Mouse (Mus musculus) CD4-positive, CD25-positive, alpha-beta regulatory T cell, adult 4 months (primary cell): ENCODE measurements around the gene Cct4. TPM values are rescaled to one million over a fixed set of nuclear protein-coding genes. Genes with fewer than 3 reads are reported as not detected.

Source experiments
- ATAC-seq: one replicate; pipeline ENCODE4 v1.8.0; 2017
- polyA plus RNA-seq, 2 experiments: library from polyadenylated mRNA; unstranded; fragments of 100-300 nt; shearing (Covaris generic); gene quantifications; one replicate each; pipeline ENCODE4 v1.2.1; 2017

The Cct4 gene
- polyA plus RNA-seq = 100 to 1,000 TPM; 181 to 233 TPM

DNA sequence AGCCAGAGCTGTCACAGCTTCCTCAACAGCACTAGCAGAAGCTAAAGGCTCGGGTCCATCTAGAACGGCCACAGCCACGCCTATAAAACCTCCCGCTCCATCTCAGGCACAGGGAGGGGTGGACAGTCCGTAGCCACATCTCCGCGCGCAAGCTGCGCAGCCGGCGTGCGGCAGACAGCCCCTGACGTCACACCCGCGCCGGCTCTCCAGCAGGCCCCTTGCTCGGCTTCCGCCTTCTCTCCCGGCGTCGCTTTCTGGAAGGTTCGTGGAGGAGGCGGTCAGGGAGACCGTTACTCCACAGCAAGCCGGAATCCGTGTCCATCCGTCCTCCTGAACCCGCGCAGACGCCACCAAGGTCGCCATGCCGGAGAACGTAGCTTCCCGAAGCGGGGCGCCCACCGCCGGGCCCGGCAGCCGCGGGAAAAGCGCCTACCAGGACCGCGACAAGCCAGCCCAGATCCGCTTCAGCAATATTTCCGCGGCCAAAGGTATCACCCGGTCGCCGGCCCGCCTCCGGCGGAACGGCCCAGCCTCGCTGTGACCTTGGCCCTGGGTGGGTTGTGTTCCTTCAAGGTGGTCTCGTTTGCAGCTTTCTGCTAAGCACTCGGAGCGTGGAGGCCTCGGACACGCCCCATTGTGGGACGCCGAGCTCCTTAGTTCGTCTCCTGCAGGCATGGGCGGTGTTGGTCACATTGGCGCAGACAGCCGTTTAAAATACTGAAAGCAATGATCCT, at the start of gene Cct4:
TSS of gene Cct4 (plus strand) at position 127 of the 734 bp plus-strand sequence.
- ATAC-seq = peak; percentile 82

DNA sequence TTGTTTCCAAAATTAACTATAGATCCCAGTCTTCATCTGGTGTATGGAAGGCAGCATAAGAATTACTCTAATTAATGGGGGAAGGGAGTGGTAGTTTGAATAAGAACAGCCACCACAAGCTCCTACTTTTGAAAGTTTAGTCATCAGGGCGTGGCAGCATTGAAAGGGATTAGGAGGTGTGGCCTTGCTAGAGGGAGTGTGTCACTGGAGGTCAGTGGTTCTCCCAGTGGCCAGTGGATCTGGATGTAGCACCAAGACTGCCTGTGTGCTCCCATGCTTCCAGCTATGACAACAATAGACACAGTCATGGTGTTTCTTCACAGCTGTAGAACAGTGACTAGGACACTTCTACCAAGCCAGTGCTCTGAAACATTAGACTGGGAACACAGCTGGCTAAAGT, 41.2 kb upstream of the Cct4 start:
- no peak for ATAC-seq

GRCm38 (mm10) chr11:22950131-22950530, 40.2 kb upstream of the Cct4 start:
- no peak for ATAC-seq

GRCm38 (mm10) chr11:22952668-22953067, 37.7 kb upstream of the Cct4 start:
- no peak for ATAC-seq

DNA sequence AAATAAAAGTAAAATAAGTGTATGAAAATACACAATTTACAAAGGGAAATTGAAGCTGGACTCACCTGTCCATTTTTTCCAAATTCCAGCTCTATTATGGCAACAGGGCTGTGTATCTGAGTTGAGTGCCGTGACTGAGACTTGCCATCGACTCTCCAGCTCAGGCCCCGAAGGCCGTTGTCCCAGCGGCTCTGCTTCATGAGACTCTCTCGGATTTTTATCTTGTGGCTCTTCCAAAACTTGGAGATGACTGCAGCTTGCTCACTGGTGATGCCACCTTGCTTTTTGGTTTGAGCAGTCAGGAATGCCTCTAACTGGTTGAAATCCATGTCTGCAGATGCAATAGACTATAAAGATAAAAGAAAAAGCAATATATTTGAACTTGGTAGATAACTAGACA, 34.0 kb upstream of the Cct4 start:
- ATAC-seq = no peak

DNA sequence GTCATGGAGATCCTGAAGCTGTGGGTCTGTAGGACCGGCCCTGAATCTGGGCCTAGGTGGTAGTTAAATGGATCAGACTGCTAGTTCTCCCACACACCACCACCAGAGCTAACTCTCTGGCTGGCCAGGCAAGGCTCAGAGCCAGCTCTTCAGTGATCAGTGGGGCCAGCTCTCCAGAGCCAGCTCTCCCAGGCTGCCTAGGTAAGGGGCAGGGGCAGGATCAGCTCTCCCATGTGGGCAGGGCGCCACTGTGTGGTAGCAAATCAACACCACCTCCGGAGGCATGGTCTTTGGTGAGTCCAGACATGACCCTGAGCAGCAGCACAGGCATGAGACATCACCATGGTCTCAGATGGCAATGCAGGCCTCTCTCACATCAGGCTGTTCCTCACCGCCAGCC, 33.5 kb upstream of the Cct4 start:
- ATAC-seq = peak; percentile 81

GRCm38 (mm10) chr11:22957791-22958374, 32.4 kb upstream of the Cct4 start:
- no peak for ATAC-seq

DNA sequence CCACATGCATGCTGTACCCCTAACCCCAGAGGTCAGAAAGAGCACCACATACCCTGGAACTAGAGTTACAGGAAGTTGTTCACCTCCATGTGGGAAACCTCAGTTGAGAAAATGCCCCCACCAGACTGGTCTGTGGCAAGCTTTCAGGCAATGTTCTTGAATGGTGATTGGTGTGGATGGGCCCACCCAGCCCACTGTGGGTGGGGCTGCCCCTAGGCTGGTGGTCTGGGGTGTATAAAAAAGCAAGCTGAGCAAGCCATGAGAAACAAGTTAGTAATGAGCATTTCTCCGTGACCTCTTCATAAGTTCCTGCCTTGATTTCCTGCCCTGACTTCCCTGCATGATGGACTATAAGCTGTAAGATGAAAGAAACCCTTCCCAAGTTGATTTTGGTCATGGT, 28.2 kb upstream of the Cct4 start:
- ATAC-seq = no peak

GRCm38 (mm10) chr11:22964401-22964800, 25.9 kb upstream of the Cct4 start:
- ATAC-seq = no peak

GRCm38 (mm10) chr11:22965503-22965902, 24.8 kb upstream of the Cct4 start:
- ATAC-seq = peak; percentile 46

DNA sequence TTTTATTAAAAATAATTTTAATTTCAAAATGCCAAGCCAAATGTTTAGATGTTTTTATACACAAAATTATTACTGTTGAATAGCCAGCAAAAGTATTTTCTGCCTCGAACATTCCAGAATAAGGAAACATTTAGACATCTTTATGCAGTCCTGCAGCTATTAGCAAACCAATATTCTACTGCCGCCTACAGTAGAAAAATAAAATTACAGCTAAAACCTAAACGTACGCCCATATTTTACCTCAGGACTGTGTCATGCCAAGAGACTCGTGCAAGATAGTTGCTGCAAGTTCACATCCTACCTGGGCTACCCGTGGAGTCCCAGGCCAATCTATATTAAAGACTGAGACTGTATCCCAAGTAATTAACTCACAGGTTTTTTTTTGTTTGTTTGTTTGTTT, 20.8 kb upstream of the Cct4 start:
- peak; percentile 31 for ATAC-seq

GRCm38 (mm10) chr11:22970546-22970945, 19.8 kb upstream of the Cct4 start:
- no peak for ATAC-seq

DNA sequence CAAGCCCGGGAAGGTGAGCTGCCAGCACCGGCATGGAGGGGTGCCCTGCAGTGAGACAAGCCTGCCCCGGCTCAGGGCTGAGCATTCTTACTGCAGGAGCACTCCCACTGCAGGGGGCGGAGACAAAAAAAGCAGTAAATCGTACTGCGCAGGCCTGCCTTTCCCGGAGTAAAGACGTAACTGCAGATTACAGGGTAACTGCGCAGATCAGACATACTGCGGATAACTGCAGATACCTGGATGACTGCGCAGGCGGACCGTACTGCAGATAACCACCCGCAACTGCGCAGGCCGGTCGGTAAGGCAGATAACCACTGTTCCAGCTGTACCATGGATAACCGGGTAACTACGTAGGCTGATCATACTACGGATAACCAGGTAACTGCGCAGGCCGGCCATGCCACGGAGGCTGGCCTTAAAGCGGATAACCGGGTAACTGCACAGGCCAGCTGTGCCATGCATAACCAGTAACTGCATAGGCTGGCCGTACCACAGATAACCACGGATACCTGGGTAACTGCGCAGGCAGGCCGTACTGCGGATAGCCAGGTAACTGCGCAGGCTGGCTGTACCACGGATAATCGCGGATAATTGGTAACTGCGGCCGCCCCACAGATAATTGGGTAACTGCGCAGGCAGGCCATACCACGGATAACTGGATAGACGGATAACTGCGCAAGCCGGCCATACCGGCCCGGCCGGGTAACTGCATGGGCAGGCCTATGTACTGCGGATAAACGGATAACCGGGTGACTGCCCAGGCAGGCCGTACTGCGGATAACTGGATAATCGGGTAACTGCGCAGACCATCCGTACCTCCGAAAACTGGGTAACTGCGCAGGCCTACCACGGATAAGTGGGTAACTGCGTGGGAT, 18.2 kb upstream of the Cct4 start, which contains the start of gene Zrsr1:
TSS of gene Zrsr1 (plus strand) at position 171 of the 875 bp plus-strand sequence.
- ATAC-seq = peak; percentile 76

GRCm38 (mm10) chr11:22972746-22973526, 17.4 kb upstream of the Cct4 start:
- peak; percentile 63 for ATAC-seq

DNA sequence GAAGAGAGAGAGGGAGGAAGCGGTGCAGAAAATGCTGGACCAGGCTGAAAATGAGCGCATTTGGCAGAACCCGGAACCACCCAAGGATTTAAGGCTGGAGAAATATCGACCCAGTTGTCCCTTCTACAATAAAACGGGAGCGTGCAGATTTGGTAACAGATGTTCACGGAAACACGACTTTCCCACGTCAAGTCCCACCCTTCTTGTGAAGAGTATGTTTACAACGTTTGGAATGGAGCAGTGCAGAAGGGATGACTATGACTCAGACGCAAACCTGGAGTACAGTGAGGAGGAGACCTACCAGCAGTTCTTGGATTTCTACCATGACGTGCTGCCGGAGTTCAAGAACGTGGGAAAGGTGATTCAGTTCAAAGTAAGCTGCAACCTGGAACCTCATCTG, 16.7 kb upstream of the Cct4 start:
- no peak for ATAC-seq

DNA sequence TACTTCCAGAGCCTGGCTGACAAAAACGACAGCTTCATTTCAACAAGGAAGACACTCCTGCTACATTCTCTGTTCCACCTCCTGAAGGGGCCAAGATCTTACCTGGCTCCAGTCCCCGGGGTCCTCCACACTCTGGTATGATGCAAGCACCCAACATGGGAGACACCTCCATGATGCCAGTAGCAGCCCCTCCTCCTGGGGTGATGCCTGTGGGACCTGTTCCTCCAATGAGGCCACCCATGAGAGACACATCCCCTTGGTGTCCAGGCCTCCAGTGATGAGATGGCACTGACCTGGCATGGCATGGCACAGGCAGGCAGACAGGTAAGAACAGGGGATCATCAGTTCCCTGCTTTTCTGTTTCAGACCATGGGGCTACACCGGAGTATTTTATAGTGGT, 12.1 kb upstream of the Cct4 start:
- no peak for ATAC-seq

GRCm38 (mm10) chr11:22978711-22979110, 11.6 kb upstream of the Cct4 start:
- ATAC-seq = no peak

- no peak for ATAC-seq
These were observed 11.1 kb upstream of the Cct4 start for GRCm38 (mm10) chr11:22979221-22979620.

DNA sequence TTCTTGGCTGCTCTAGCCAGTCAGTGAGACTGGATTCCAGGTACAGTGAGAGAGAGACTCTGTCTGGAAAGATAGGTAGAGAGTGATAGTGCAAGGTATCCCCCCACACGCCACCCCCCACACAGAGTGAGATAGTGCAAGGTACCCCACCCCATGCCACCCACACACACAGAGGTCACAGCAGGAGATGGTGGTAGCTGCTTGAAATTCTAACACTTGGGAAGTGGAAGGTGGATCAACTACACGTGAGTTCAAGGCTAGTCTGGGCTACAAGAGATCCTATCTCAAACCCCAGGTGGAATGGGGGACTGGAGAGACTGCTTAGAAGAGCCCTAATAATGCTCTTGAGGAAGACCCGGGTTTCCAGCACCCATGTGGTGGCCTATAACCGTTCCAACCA, 9.3 kb upstream of the Cct4 start:
- ATAC-seq = no peak

- ATAC-seq = peak; percentile 30
These were observed 8.8 kb upstream of the Cct4 start for GRCm38 (mm10) chr11:22981543-22981950.

GRCm38 (mm10) chr11:22981984-22982757, 8.1 kb upstream of the Cct4 start, which contains the start of the genes Gm28048 and Commd1:
TSS of gene Gm28048 (minus strand) at chr11:22982090.
TSS of gene Commd1 (minus strand) at chr11:22982382.
- ATAC-seq = peak; percentile 93

- ATAC-seq = no peak
These were observed 7.5 kb upstream of the Cct4 start for GRCm38 (mm10) chr11:22982846-22983245.
